Mouse (Mus musculus): ENCODE measurements around the gene Ldha. TPM values are rescaled to one million over a fixed set of nuclear protein-coding genes. Genes with fewer than 3 reads are reported as not detected.

Gene Ldha
- polyA plus RNA-seq, 1 experiment from 2014 or later = 1,950 TPM

DNA sequence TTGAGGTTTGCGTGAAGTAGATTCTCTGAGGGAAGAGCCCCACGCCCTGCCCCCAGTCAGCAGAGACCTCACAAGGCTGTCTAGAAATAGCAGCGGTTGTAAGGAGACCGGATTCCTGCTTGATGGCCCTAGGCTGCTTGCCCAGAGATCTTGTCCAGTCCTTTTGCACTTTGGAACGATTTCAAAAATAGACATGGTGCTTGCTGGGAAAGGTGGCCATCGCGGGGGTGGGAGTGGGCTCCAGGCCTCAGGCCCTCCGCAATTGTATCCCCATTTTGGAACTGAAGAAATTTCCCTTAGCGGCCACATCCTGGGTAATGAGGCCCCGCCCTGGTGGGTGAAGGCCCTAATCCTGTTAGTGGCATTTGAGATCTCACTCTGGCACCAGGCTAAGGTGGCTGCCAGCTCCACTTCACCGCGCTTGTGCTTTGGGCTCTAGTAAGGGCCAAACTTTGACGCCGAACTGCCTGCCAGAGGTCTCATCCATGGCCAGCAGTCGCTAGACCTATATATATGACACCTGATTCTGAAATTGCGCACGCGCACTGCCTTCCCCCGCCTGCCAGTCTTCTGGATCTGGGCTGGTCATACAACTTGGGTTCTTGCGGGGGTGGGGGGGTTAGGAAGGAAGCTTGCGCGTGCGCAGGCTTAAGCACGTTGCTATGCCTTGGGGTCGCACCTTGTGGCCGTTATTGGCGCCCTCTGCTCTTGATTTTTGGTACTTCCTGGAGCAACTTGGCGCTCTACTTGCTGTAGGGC, 5.4 kb downstream of the Ldha start:
- Histone ChIP-seq H3K27ac (ENCODE audit: low read depth) (peak overlapping the region; percentile 95), H3K9ac (peak overlapping the region; percentile 88), H3K4me3 (ENCODE audit: low read depth, low read length) (peak overlapping the region; percentile 64), H3K27me3 (ENCODE audit: insufficient read depth, low read length) (no peaks in the 10 kb centered on the region), H3K9me3 (ENCODE audit: low read depth, low read length) (no peaks in the 10 kb centered on the region), H3K4me2 (peak overlapping the region; percentile 93), H3K4me1 (ENCODE audit: insufficient read depth) (peaks cover under 1% of the 10 kb centered on the region; the same call in 1 of the 2 replicates), H3K36me3 (ENCODE audit: insufficient read depth) (peaks cover 42% of the 10 kb centered on the region)
- TF ChIP-seq CTCF (IDR thresholded peaks at IDR 0.05; ENCODE audit: low read depth) = peak; percentile 60
- DNase-seq (peak; percentile 83), ATAC-seq (ENCODE audit: insufficient read depth) (peak; percentile 28; the same call in 1 of the 2 replicates)
- WGBS = 2% methylated on average over 28 of the region's 28 CpGs

DNA sequence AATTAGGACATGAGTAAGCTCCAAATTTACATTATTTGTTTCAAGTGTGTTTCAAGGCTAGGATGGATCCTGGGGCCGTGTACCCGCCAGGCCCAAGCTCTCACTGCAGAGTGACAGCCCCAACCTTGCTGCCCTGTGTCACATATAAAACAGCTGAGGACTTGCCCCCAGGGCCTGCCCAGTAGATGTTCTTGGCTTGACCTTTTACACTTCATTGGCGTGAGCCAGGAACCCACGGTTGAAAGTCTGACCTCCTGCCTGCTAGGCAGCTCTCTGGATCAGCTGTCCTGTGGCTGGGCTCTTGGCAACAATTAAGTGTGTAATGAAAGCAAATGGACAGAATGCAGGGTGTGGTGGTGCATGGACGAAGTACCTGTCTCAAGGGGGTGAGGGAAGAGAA, 8.0 kb downstream of the Ldha start:
- Histone ChIP-seq H3K27ac (ENCODE audit: low read depth) (no peak overlapping the region), H3K36me3 (ENCODE audit: insufficient read depth) (peaks cover 68% of the 10 kb centered on the region), H3K9me3 (ENCODE audit: low read depth, low read length) (no peaks in the 10 kb centered on the region), H3K4me1 (ENCODE audit: insufficient read depth) (no peaks in the 10 kb centered on the region), H3K9ac (no peak overlapping the region), H3K27me3 (ENCODE audit: insufficient read depth, low read length) (no peaks in the 10 kb centered on the region), H3K4me2 (no peak overlapping the region), H3K4me3 (ENCODE audit: low read depth, low read length) (no peak overlapping the region)
- 80% methylated on average over 5 of the region's 5 CpGs for WGBS
- TF ChIP-seq CTCF (IDR thresholded peaks at IDR 0.05; ENCODE audit: low read depth) = no peak
- DNase-seq = no peak
- no peak for ATAC-seq (ENCODE audit: insufficient read depth)

DNA sequence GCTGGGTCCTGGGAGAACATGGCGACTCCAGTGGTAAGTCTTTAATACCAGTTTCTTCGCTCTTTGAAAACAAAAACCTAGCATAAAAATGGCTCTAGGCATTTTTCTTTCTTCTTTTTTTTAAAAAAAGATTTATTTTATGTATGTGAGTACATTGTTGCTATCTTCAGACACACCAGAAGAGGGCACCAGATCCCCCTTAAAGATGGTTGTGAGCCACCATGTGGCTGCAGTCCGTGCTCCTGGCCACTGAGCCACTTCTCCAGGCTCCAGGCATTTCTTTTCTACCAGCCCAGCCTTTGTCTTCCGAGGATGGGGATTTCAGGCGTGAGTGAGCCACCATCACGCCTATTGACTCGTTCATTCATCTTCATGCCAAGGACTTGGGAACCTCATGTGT, 9.8 kb downstream of the Ldha start:
- H3K4me1 ChIP-seq (ENCODE audit: insufficient read depth) = no peaks in the 10 kb centered on the region
- H3K36me3 ChIP-seq (ENCODE audit: insufficient read depth) = peaks cover 84% of the 10 kb centered on the region
- no peak overlapping the region for H3K27ac ChIP-seq (ENCODE audit: low read depth)
- no peak for DNase-seq
- no peak overlapping the region for H3K4me2 ChIP-seq
- no peak overlapping the region for H3K4me3 ChIP-seq (ENCODE audit: low read depth, low read length)
- 77% methylated on average over 7 of the region's 7 CpGs for WGBS
- no peak overlapping the region for H3K9ac ChIP-seq
- H3K9me3 ChIP-seq (ENCODE audit: low read depth, low read length) = no peaks in the 10 kb centered on the region
- no peaks in the 10 kb centered on the region for H3K27me3 ChIP-seq (ENCODE audit: insufficient read depth, low read length)
- ATAC-seq (ENCODE audit: insufficient read depth) = no peak
- TF ChIP-seq CTCF (IDR thresholded peaks at IDR 0.05; ENCODE audit: low read depth) = peak; percentile 39; the same call in 1 of the 2 replicates

DNA sequence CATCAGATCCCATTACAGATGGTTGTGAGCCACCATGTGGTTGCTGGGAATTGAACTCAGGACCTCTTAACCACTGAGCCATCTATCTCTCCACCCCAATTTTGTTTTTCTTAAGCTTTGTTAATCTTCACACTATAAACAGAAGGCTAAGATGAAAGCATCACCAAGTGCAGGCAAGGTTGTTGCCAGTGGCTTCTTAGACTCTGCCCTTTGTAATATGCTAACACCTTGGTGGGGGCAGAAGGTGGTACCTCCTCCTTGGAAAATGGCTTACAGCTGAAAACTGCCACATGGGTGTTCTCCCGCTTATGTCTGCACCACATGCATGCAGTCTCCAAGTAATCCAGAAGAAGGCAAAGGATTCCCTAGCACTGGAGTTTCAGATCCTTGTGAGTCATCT, 11.4 kb downstream of the Ldha start:
- no peak overlapping the region for H3K4me3 ChIP-seq (ENCODE audit: low read depth, low read length)
- no peak for ATAC-seq (ENCODE audit: insufficient read depth)
- no peak for TF ChIP-seq CTCF (IDR thresholded peaks at IDR 0.05; ENCODE audit: low read depth)
- H3K36me3 ChIP-seq (ENCODE audit: insufficient read depth) = peaks cover 86% of the 10 kb centered on the region
- WGBS = 90% methylated on average over 1 of the region's 1 CpGs
- no peak overlapping the region for H3K4me2 ChIP-seq
- no peak overlapping the region for H3K9ac ChIP-seq
- no peaks in the 10 kb centered on the region for H3K9me3 ChIP-seq (ENCODE audit: low read depth, low read length)
- no peak for DNase-seq
- no peaks in the 10 kb centered on the region for H3K27me3 ChIP-seq (ENCODE audit: insufficient read depth, low read length)
- no peaks in the 10 kb centered on the region for H3K4me1 ChIP-seq (ENCODE audit: insufficient read depth)
- no peak overlapping the region for H3K27ac ChIP-seq (ENCODE audit: low read depth)

DNA sequence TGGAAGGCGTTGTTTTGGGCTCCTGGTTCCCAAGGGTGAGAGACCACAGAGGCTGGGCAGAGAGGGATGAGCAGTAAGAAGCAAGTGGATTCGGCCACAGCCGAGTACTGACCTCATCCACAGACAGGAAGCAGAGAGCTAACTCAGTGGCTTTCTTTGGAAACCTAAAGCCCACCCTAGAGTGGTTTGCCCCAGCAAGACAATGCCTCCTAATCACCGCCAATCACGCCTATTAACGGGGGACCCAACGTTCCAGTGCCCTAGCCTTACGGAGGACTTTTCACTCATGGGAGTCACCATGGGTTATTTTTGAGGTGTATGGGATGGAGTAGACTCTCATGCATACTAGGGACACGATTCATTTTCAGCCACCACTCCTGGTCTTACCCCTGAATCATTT, 12.1 kb downstream of the Ldha start:
- no peak for ATAC-seq (ENCODE audit: insufficient read depth)
- Histone ChIP-seq H3K9me3 (ENCODE audit: low read depth, low read length) (no peaks in the 10 kb centered on the region), H3K4me2 (no peak overlapping the region), H3K27ac (ENCODE audit: low read depth) (no peak overlapping the region), H3K9ac (no peak overlapping the region), H3K4me1 (ENCODE audit: insufficient read depth) (no peaks in the 10 kb centered on the region), H3K36me3 (ENCODE audit: insufficient read depth) (peaks cover 79% of the 10 kb centered on the region), H3K27me3 (ENCODE audit: insufficient read depth, low read length) (no peaks in the 10 kb centered on the region), H3K4me3 (ENCODE audit: low read depth, low read length) (no peak overlapping the region)
- DNase-seq = no peak
- 90% methylated on average over 9 of the region's 9 CpGs for WGBS
- no peak for TF ChIP-seq CTCF (IDR thresholded peaks at IDR 0.05; ENCODE audit: low read depth)

DNA sequence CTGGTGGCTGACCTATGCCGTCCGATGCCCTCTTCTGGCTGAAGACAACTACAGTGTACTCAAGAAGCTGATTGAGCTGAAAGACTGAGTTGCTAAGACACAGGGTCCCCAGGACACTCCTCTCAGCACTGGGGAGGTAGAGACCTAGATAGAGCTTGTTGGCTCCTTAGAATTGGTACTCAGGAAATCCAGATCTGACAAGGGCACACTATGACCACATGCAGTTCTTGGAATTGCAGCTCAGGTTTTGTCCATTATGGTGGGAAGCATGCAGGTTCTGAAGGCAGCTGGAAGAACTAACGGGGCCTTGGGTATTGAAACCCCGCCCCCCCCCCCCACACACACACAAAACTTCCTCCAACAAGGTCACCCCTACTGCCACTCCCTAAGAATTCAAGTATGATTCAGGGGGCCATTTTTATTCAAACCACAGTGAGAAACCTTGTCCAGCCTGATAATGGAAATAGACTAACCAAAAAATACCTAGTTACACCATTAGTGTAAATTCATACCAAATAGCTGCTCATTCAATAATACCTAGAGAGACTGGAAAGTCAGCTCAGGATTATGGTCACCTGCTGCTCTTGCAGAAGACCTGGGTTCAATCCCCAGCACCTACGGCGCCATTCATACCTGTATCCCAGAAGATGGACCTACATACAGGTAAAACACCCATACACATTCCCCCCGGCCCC, 14.7 kb downstream of the Ldha start:
- H3K4me3 ChIP-seq (ENCODE audit: low read depth, low read length) = no peak overlapping the region
- H3K4me2 ChIP-seq = no peak overlapping the region
- no peak for ATAC-seq (ENCODE audit: insufficient read depth)
- 64% methylated on average over 7 of the region's 7 CpGs for WGBS
- H3K27me3 ChIP-seq (ENCODE audit: insufficient read depth, low read length) = no peaks in the 10 kb centered on the region
- no peak for DNase-seq
- peaks cover 54% of the 10 kb centered on the region for H3K36me3 ChIP-seq (ENCODE audit: insufficient read depth)
- no peaks in the 10 kb centered on the region for H3K4me1 ChIP-seq (ENCODE audit: insufficient read depth)
- H3K27ac ChIP-seq (ENCODE audit: low read depth) = no peak overlapping the region
- TF ChIP-seq CTCF (IDR thresholded peaks at IDR 0.05; ENCODE audit: low read depth) = no peak
- H3K9ac ChIP-seq = no peak overlapping the region
- no peaks in the 10 kb centered on the region for H3K9me3 ChIP-seq (ENCODE audit: low read depth, low read length)

DNA sequence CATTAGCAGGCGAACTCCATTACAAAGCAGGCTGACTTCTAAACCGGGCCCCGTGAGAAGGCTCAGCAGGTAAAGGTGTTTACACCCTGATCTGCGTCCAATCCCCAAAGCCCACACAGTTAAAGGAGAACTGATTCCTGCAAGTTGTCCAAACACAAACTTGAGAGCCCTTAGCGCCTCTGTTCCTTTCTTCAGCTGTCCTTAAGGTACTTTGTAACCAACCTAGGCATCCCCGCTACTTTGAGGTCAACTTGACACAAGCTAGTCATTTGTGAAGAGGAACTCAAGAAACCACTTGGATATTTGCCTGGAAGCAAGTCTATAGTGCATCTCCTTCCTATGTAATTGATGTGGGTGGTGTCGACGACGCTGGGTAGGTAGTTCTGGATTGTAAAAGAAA, 16.2 kb downstream of the Ldha start:
- H3K4me1 ChIP-seq (ENCODE audit: insufficient read depth) = no peaks in the 10 kb centered on the region
- no peak for ATAC-seq (ENCODE audit: insufficient read depth)
- H3K4me3 ChIP-seq (ENCODE audit: low read depth, low read length) = no peak overlapping the region
- H3K27ac ChIP-seq (ENCODE audit: low read depth) = no peak overlapping the region
- H3K9me3 ChIP-seq (ENCODE audit: low read depth, low read length) = no peaks in the 10 kb centered on the region
- WGBS = 65% methylated on average over 9 of the region's 9 CpGs
- no peak for TF ChIP-seq CTCF (IDR thresholded peaks at IDR 0.05; ENCODE audit: low read depth)
- DNase-seq = no peak
- H3K27me3 ChIP-seq (ENCODE audit: insufficient read depth, low read length) = no peaks in the 10 kb centered on the region
- H3K4me2 ChIP-seq = no peak overlapping the region
- peaks cover 39% of the 10 kb centered on the region for H3K36me3 ChIP-seq (ENCODE audit: insufficient read depth)
- H3K9ac ChIP-seq = no peak overlapping the region

Data from lung, embryonic 14.5 days (tissue).